Mouse (Mus musculus) cerebellum, postnatal 25 days (tissue): Measurements from ENCODE around the gene Scgb1c1.
"Not testable (repeated sequence)": the region's sequence is repeated elsewhere in the genome, so short reads cannot be mapped to it uniquely, and the experiment has no call there.

Experiments used
- DNase-seq, 2 experiments: peaks; one replicate each; pipeline ENCODE4 v3.0.0; 2021; ENCODE audit warnings: mixed read lengths in 2 of 2

The Scgb1c1 gene

DNA sequence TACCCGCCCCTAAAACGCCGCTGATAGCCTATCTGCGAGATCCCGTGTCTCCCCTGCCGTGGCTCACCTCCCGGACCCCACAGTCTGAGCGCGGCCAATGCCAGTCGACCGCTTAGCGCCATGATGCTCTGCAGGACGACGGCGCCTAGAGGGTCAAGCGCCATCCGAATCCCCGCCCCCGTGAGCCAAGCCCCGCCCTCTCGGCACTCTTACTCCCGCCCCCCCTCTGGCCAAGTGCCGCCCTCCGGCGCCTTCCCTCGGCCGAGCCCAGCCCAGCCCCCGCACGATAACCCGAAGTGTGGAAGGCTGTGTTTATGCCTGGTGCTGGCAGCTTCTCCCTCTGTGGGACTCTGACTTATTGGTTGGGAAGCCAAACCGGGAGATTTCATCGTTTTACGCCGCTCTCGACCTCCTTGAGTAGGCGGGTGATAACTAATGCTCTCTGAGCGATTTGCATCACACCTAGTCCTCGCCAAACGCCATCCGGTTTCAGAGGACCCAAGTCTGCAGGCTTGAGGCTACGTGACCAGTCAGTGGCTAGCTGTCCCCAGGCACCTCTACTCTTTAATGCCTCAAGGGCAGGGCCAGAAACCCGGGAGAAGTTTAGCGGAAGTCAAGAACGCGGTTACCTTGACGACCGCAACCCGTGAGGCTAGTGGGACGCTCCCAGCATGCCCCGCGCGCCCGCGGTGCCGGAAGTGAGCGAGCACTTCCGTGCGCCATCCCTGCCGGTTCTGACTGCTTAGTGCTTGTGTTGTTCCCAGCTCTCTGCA, 36.5 kb downstream of the Scgb1c1 start, which contains the start of the genes Psmd13 and Sirt3:
TSS of gene Psmd13 (plus strand) at position 273 of the 773 bp plus-strand sequence.
TSS of gene Sirt3 (minus strand) at position 614 of the 773 bp plus-strand sequence.
- DNase-seq, result peak; percentile 95 to 97

DNA sequence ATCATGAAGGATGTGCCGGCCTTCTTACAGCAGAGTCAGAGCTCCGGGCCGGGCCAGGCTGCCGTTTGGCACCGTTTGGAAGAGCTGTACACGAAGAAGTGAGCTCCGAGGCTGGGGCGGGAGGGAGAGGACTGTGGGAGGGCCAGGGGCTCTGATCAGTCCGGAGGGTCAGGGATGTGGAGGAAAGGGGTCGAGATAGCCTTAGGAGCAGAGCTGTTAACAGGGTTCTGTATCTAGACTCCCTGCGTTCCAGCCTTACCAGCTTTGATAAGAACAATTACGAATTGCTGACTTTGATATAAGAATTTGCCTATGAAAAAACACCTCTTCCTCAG, 37.1 kb downstream of the Scgb1c1 start:
- no peak for DNase-seq

DNA sequence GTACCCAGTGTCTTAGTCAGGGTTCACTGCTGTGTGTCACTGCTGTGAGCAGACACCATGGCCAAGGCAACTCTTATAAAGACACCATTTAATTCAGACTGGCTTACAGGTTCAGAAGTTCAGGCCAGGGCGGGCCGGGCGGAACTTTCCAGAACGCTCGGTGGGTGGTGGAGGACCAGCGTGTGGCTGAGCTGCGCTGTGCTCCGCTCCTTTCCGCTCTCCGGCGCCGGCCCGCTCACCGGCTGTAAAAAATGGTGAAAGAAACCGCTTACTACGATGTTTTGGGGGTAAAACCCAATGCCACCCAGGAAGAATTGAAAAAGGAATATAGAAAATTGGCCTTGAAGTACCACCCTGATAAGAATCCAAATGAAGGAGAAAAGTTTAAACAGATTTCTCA, 45.3 kb downstream of the Scgb1c1 start:
- not testable (repeated sequence) for DNase-seq

DNA sequence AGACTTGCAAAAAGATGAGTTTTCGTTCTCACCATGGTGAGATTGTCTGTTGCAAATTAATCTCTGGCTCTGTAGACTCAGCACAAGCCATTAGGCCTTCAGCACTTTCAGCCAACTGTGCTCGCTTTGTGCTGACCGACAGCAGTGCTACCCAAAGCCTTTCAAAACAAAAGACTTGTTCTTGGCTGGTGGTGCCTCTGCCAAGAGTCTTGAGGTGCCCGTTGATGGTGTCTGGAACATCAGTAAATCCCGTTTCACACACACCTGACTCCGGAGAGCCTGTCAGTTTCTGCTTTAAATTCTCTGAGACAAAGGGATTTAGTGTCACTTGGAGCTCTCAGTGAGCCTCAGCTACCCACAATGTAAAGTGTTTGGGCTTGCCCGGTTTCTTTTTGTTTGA, 48.7 kb downstream of the Scgb1c1 start:
- DNase-seq, result no peak

DNA sequence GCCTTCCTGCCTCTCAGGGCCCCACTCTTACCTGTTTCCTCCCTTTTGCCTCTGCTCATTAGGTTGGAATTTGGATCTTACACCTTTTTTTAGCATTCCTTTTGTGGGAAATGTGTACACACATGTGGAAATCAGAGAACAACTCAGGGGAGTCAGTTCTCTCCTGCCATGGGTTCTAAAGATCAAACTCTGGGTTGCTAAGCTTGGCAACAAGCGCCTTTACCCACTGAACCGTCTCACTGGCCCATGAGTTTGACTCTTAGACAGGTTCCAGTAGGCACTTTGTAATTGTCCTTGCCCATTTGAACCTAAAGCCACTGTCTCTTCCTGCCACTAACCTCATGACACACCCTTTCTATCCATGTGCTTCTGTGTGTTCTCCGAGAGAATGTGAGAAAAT, 49.3 kb downstream of the Scgb1c1 start:
- DNase-seq, result no peak
